Mouse (Mus musculus) brain, embryonic 18.5 days (tissue): ENCODE data around the gene Grid2.

Experiments used
- DNase-seq: peaks from one replicate; pipeline ENCODE4 v3.0.0-alpha.2; 2012; ENCODE audit warnings: low read depth, low spot score

Gene Grid2

DNA sequence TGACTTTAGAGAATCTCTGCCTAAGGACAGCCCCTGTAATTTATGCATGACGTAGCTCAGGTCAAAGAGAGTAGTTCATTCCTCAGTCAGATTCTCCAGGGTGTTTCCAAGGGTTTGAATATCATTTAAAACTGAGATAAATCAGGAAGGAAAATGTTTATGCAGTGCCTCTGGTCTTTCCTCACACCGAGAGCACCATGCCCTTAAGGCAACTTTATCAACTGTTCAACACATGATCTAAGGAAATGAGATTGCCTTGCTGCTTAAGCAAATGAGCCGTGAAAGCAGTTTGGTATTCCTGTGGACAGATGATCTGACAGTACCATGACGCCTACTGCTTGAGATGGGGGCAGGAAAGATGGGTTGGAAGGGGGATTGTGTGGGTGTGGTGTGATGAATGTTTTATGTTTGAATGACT lies 1342.5 kb downstream of the Grid2 start:
- no peak for DNase-seq

DNA sequence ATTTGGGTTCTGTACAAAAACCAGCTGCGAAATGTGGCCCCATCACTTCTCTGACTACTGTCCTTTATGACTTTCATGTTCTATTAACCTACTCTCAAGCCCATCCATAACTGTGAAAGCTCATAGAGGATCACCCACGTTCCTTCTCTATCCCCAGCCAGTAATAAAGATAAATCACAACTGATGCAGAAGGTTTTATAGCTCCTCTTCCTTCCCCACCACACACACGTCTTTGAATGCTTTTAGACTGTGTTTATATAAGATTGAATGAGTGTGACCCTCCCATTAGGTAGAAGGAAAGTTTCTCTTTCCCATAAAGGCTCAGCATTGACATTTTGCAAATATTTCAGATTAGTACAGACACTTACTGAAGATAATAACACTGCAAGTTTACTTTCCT lies 1350.1 kb downstream of the Grid2 start:
- DNase-seq = no peak

DNA sequence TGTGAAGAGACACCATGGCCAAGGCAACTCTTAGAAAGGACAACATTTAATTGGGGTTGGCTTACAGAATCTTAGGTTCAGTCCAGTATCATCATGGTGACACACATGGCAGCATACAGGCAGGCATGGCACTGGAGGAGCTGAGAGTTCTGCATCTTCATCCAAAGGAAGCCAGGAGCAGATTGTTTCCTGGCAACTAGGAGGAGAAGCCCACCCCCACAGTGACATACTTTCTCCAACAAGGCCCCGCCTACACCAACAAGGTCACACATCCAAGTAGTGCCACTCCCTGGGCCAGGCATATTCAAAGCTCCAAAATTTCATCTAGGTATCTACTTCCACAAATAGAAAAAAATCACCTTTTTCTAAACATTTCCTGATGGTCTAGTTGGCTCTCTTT lies 1351.4 kb downstream of the Grid2 start:
- DNase-seq = no peak

DNA sequence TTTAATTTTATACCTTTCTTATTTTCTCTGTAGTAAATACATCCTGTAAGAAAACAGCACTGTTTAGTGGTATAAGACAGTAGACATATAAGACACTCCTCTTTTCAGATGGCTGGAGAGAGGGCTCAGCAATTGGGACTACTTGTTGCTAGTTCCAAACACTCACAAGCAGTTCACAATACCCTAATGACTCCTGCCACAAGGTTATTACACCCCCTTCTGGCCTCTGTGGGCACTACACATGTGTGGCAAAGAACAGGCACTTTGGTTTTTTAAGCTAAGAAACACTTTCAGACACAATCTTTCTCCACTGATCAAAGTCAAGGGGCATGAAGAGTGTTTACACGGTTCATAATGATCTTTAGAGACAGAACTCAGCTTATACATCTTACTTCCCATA lies 1352.3 kb downstream of the Grid2 start:
- no peak for DNase-seq

DNA sequence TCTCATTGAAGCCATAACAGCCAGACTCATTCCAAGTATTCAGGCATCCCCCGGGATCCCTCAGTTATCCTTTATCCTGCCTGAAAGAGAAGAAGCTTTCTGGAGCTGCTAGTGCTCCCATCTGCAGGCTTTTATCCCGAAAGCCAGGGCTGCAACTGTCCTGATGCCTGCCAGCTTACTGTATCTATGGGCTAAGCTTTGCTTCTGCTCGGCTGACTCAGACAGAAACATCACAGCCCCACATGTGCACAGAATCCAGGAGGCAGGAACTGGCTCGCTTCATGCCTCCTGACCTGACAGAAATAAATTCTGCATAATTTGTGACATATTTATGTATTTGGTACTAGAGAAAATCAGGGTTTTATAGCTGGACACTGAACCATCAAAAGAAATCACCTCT lies 1361.2 kb downstream of the Grid2 start:
- DNase-seq = no peak

DNA sequence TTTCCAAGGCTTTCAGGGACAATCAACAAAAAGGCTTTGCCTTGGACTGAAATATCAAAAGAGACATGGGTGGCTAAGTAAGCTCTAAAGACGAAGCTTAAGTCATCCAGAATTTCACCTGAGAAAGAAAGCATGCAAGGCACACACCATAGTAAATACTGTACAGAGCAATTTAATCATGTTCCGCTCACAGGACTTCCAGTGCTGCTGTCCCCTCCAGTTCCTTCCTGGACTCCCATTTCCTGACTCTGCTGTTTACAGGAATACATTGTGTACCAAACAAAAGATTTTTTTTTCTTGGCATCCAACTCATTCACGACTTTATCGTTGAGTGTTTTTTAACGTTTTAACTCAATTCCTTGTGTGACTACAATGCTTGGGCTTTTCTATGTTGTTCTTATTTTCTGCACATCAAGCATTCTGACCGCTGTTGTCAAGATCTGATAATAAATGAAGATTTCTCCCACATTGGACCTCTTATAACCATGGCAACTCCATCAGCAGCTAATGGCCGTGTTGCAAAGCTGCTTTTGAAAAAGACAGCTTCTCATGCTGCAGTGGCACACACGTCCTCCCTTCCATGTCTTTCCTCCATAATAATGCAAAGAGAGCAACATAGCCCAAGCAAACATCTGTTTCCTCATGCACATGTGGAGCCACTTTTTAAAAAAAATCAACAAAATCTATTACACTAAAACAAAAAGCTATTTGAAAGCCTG lies 1361.9 kb downstream of the Grid2 start:
- DNase-seq = no peak

DNA sequence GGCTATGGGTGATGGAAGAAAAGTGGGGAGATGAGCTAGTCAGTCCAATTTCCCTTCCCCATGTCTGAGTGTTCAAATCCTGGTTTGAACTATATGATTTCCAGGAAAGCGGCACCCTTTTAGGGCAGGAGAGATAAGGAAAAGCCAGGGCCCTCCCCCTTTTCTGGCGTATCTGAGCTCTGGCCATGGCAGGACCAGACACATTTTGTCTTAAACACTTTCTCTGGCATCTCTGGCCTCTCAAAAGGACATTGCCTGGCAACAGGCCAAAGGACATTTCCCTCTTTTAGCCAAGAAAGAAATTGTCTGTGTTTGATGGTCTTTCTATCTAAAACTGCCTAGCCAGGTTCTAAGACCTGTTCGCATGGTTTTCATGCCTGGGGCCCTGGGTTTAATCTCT lies 1367.7 kb downstream of the Grid2 start:
- DNase-seq = no peak

DNA sequence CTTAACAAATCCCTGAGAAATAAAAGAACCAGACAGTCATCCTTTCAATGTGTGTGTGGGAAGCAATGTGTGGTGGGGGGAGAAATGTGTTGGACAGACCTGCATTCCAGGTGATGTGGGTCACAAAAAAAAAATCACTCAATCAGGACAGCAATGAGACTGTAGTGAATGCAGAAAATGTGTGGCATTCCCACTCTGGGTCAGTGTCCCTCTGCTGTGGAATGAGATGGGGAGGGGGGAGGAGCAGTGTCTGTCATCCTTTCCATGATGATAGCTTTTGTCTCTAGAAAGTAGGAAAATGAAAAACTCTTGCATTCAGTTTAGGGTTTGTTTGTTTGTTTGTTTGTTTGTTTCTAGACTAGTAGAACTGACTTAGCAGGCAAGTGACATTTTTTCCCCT lies 1392.0 kb downstream of the Grid2 start:
- no peak for DNase-seq

DNA sequence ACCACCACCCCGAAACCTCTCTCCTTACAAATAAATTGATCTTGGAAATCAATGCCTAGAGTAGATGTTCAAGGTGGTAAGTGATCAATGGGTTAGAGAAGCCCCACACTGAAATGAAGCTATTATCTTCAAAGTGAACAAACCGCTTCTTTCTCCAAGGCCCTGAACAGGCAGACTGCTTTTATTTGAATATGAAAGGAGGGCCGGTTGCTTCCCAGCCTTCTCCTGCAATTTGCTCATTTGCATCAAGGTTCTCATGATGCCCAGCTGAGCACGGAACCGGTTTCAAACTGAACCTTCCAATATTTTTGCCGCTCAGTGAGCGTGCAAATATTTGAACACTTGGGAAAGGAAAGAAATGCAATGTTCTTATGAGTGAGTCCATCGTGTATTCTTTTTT lies 1392.5 kb downstream of the Grid2 start:
- DNase-seq = no peak

DNA sequence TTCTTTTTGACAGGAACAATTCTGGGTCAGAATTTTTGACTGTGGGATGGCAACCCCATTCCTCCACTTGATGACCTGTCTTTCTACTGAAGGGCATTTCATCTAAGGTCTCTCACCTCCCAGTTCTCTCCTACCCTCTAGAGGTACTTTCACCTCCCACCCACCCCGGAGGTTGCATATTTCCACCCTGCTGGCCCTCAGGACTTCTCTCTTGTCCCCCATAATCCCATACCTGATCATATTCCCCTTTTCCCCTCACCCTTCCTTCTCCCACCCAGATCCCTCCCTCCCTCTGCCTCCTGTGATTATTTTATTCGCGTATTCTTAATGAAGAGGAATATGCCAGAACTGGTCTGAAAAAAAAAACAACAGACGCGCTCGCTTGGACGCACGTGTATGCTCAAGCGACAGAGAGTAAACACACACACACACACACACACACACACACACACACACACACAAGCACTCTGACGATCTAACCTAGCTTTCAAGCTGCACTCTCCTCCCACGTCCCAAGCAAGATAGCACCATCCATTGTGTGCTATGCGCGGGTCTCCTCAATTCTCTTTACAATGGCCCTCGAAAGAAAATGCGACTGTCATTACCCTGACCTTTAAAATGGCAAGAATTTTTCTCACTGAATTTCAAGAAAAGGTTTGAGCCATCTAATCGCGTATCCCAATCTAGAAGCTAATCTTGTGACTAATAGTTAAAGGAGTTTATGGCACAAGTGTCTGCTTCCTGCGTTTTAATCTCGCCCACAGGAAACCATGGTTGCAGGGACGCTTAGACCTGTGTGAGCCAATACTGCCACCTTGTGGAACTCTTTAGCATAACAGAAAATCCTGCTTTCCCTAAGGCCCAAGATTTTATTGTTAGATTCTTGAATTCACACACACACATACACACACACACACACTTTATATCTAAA lies 1393.9 kb downstream of the Grid2 start:
- DNase-seq = peak; percentile 75

DNA sequence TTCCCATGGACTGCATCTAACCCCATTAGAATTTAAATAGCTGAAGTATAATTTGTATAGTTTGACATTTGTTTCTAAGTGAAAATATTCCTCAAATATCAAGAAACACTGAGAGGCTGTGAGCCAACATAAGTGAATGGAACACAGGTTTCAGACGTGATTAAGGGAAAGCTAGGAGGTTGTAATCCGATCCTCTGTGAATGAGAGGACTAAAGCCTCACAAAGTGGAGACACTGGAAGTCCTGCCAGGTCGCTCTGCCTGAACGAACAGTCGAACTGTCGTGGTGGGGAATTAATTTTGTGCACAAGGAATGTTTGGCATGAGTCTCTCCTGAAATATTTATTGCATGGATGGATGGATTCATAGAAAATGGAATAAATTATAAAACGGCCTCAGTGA lies 1395.1 kb downstream of the Grid2 start:
- no peak for DNase-seq

DNA sequence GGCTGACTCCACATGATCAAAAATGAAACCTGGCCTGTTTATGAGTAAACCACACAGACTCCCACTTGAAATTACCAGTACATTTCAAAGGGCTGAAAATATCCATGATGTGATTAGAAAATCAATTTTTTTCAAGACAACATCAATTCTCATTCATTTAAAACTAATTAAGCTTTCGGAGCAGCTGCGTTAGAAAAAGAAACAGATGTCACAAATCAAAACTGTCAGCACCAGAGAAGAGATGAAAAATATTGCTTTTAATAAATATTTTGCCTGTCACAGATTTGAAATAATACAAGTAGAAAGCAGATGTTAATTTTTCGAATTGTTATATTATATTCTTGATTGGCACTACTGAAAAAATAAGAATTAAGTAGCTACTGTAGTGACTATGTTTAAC lies 1415.3 kb downstream of the Grid2 start:
- no peak for DNase-seq

DNA sequence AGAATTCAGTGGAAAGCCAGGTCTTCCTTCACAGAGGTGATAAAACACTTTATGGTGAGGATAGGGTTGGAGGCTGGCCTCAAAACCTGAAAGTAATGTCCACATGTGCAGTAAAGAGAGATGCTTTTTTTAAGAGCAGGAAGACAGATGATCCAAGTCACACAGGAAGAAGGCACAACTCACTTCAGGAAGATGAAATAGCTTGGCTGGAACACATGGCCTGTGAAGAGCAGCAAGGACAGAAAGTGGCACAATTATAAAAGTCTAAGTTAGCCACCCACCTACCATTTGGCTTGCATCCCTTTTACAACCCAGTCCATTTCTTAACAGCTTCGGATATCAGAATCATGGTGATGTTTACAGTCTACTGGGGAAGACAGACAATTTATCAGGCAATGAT lies 1423.1 kb downstream of the Grid2 start:
- DNase-seq = no peak

DNA sequence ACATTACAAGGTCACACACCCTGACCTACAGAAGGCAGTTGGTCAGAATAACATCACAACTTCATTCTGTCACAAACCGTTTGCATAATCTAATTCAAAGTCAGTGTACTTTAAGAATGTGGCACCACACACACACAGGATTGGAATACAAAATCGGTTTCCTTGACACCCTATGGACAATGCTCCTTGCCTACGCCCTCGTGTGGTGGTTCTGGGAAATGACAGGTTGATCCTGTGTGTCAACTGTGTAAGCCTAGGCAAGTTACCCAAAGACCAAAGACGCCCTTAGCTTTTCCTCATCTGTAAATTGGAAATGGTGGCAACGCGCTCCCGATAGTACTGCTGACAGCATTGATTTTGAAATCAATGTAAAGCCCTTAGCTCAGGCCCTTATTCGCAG lies 1428.3 kb downstream of the Grid2 start:
- DNase-seq = no peak

DNA sequence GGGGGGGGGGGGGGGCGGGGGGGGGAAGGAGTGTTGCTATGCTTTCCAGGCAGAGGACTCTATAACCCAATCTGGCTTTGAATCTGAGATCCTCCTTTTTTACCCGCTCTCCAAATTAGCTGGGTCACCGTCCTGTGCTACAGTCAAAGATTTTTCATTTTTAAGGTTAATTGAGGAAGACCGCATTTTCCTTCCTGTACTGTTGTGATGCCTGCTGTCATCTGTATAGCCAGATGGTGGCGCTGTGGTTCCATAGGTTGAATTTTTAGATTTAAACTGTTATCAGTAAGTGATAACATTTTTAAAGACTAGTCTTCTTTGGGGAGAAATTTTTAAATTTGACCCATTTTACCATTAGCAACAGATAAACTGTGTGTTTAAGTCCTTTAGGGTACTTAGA lies 1429.3 kb downstream of the Grid2 start:
- no peak for DNase-seq

DNA sequence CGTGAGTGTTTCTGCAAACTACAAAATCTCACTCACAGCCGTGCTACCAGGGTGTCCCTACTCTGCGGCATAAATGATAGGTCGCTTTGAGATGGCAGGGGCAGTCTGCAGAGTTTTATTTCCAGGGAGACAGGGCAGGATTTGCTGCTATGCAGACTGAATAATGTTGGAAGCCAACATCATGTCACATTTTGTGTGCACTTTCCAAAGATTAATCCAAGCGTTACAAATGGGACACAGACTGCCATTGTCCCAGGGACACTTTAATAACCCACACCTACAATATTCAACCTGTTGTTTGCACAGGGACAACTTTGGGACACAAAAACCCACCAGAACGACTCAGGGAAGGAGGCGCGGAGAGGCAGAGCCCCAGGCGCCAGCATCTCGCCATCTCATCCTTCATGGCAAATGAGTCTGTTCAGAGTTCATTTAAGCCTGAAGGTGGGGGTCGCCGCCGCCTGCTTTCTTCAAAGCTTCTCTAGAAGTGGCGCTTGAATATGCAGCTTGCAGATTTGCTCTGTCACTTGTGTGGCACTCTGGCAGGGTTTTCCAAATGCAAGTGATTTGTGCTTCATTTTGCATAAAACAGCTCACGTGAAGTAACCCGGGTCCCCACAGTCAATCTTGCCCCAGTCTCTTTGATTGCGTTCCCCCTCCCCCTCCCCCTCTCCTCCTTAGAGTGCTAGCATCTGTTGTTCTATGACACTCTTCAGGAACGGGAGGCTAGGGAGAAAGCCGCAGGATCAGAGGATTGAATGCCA lies 1432.7 kb downstream of the Grid2 start:
- DNase-seq = no peak

DNA sequence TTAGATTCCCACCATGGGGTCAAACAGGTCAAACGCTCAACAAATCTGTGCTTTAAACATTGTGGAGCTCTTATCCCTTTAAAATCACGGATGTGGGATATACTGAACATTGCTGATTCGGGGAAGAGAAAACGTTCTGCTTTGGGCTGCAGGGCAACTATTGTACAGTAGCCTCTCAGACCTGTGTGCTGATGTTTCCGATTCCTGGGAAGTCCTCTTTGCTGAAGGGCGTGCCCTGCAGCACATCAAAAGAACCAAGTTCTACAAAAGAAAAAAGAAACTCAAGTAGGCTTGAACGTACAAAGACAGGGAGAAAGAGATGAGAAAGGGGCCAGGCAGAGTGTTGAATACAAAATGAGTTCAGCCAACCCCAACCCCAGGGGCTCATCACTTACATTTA lies 1439.0 kb downstream of the Grid2 start:
- DNase-seq = no peak

DNA sequence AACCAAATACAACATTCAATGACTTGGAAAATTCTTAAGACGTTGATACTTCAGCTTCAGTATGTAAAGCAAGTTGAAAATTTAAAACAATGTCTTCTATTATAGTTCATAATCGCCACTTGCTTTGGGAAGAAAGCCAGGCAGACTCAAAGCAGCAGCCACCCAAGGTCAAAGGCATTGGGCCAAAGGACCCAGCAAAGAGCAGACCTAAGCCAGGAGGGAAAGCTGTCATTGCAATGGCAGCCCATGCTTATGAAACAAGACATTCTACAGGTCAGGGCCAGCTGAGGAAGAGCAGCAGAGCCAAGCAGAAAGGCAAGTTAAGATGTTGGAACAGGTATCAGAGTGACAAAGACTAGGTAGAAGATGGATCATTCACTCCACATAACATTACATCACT lies 1448.0 kb downstream of the Grid2 start:
- DNase-seq = no peak

DNA sequence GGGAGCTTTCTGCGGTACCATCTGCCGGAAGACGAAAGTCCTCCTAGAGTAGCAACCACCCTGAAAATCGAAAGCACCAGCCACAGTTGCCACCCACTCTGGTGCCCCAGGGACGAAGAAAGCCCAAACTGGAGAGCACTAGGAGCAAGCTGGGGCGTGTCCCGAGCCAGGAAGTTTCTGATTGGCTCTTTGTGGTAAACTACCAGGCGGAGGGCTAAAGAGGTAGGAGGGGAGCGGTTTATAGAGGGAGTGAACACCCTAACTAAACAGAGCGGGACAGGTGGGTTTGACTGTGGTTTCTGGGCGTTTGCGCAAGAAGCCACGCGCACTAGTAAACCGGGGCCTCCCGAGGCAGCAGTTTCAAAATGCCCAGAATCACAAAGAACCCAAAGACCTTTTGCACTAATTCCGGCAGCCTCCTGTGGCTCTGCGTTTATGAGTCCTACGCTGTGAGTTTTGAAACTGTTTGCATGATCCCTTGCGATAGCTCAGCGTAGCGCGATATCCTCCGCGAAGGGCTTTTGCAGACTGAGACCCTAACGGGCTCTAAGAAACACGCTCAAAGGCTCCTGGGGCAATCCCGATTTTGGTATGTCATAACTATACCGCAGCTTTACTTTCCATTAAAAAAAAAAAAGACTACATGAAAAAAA lies 1472.2 kb downstream of the Grid2 start:
- no peak for DNase-seq

DNA sequence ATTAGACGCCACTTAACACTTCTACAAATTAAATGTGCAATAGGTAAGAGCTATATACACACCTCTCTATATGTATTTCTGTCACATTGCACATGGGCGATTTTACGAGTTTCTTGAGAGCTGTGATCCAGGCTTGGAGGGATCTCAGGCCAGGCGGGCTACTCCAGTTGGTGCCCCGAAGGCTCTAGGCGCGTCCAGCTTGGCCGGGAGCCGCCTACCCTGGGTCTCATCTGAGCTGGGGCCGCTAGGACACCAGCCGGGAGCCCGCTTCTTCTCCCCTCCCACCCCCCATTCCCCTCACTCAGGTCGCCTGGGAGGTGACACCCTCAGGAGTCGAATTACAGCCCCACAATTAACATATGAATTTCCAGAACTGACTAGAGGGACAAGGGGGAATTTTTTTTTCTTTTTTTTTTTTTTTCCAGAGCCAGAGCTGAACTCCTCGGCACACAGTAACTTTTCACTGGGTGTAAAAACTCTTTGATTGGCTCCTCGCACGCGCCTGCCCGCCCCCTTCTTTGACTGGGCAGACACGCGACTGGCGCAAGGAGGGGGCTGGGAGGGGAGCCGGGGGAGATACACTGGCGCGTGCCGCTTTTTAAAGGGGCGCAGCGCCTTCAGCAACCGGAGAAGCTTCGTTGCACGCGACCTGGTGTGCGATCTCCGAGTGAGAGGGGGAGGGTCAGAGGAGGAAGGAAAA lies 1473.0 kb downstream of the Grid2 start, which contains the start of gene Atoh1:
Atoh1 (plus strand) TSS at position 627 of the 700 bp plus-strand sequence.
- DNase-seq = no peak
